Mouse (Mus musculus): ENCODE data around the gene Syne1. TPM values are rescaled to one million over a fixed set of nuclear protein-coding genes. Genes with fewer than 3 reads are reported as not detected.
A peak's percentile ranks its signal among the peaks of the same experiment; 100 is the strongest.

The Syne1 gene
- polyA plus RNA-seq, 1 experiment from 2014 or later: 6.2 TPM

DNA sequence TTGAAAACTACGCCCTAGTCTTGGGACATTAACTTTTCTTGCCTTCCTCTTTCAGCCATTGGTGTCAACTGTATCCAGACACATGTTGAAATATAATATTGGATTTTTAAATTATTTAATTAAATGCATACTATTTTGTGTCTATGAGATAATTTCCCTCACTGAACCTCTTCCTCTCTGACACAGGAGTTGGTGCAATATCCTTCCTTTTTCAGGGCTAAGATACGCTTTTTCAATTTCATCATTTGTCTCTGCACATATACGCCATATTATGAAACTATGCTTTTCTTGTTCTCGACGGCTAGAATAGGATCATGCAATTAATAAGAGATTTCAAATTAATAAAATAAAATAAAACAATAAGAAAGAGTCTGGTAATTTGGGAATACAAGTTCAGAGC, 4.9 kb downstream of the Syne1 start:
- ATAC-seq (no peak), DNase-seq (ENCODE audit: low spot score) (no peak)
- no peaks in the 10 kb centered on the region for H3K9me3 ChIP-seq (ENCODE audit: low read length)
- no peak overlapping the region for H3K4me2 ChIP-seq (replicated peaks; ENCODE audit: low read depth, low read length)
- no peaks in the 10 kb centered on the region for H3K27me3 ChIP-seq (replicated peaks; ENCODE audit: insufficient read depth, low read length)
- TF ChIP-seq CTCF (IDR thresholded peaks at IDR 0.05) (no peak), EP300 (IDR thresholded peaks at IDR 0.05) (no peak)
- no peak overlapping the region for H3K27ac ChIP-seq (ENCODE audit: low read length)
- no peak overlapping the region for H3K9ac ChIP-seq (replicated peaks; ENCODE audit: low read depth)
- H3K4me3 ChIP-seq (ENCODE audit: low read depth, low read length): no peak overlapping the region
- WGBS: 84% methylated on average over 5 of the region's 5 CpGs
- no peaks in the 10 kb centered on the region; the same call in 1 of the 2 replicates for H3K4me1 ChIP-seq (ENCODE audit: insufficient read depth, low read depth, low read length)
- H3K36me3 ChIP-seq (ENCODE audit: insufficient read depth, low read length): no peaks in the 10 kb centered on the region

DNA sequence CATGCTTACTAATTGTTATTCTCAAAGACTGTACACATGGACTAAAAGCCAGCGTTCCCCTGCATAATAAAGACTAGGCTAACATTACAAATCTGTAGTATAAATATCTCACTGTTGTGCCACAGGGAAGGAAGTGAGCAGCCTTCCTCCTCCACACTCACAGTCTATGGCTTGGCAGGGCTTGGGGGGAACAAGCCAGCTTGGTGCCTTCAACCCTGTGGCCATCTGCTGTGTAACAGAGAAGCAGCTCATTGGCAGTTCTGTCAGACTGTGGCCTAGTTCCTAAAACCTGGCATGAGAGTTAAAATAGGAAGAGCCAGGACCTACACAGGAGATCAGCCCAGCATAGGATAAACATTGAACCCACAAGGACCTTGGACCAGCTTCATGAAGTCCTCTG, 23.0 kb downstream of the Syne1 start:
- WGBS: 57% methylated on average over 1 of the region's 1 CpGs
- Histone ChIP-seq H3K36me3 (ENCODE audit: insufficient read depth, low read length) (no peaks in the 10 kb centered on the region), H3K9me3 (ENCODE audit: low read length) (no peaks in the 10 kb centered on the region), H3K4me1 (ENCODE audit: insufficient read depth, low read depth, low read length) (no peaks in the 10 kb centered on the region), H3K27me3 (replicated peaks; ENCODE audit: insufficient read depth, low read length) (no peaks in the 10 kb centered on the region), H3K4me2 (replicated peaks; ENCODE audit: low read depth, low read length) (no peak overlapping the region), H3K4me3 (ENCODE audit: low read depth, low read length) (no peak overlapping the region), H3K9ac (replicated peaks; ENCODE audit: low read depth) (no peak overlapping the region), H3K27ac (ENCODE audit: low read length) (no peak overlapping the region)
- TF ChIP-seq CTCF (IDR thresholded peaks at IDR 0.05) (no peak), EP300 (IDR thresholded peaks at IDR 0.05) (no peak)
- DNase-seq (ENCODE audit: low spot score) (no peak), ATAC-seq (no peak)

DNA sequence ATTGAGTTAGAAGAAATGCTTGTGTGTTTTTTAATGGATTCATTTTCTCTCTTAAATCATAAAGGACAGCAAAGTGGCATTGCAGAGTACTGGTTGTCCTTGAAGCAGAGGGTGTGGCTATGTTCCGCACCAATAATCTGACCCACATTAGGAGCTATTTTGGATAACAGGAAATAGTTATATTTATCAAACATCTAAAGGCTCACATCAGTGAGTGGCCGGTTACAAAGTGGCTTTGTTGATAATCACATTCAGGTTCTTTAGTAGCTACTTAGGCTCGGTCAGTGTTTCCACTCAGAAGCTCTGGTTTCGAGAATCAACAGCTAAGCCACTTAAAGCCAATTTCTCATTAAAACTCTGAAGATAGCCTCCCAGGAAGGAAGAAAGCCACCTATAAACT, 23.6 kb downstream of the Syne1 start:
- ATAC-seq: no peak
- no peak overlapping the region for H3K4me3 ChIP-seq (ENCODE audit: low read depth, low read length)

DNA sequence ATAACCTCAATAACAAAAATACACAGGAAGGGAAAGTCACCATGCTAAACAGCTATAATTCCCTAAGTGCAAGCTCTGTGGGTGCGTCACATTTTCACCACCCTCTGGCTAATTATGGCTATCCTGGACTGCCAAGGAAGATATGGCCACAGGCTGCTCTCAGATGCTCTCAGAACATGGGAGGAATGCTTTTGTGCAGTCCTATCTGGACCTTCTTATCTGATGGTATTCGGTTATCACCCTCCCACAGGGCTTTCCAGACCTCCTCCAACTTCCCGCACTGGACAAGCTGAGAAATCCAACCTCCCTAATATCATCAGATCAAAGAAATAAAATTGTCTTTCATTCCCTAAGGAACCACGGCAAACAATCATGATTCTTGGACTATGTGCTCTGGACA, 28.4 kb downstream of the Syne1 start:
- ATAC-seq: no peak
- TF ChIP-seq EP300 (IDR thresholded peaks at IDR 0.05) (no peak), CTCF (IDR thresholded peaks at IDR 0.05) (no peak)

More for the DNA sequence above, 23.6 kb downstream of the Syne1 start:
- Histone ChIP-seq H3K27me3 (replicated peaks; ENCODE audit: insufficient read depth, low read length) (no peaks in the 10 kb centered on the region), H3K4me2 (replicated peaks; ENCODE audit: low read depth, low read length) (no peak overlapping the region), H3K9me3 (ENCODE audit: low read length) (no peaks in the 10 kb centered on the region), H3K4me1 (ENCODE audit: insufficient read depth, low read depth, low read length) (no peaks in the 10 kb centered on the region), H3K9ac (replicated peaks; ENCODE audit: low read depth) (no peak overlapping the region), H3K36me3 (ENCODE audit: insufficient read depth, low read length) (no peaks in the 10 kb centered on the region), H3K27ac (ENCODE audit: low read length) (no peak overlapping the region)
- DNase-seq (ENCODE audit: low spot score): no peak
- WGBS: 51% methylated on average over 4 of the region's 4 CpGs
- TF ChIP-seq CTCF (IDR thresholded peaks at IDR 0.05) (no peak), EP300 (IDR thresholded peaks at IDR 0.05) (no peak)

DNA sequence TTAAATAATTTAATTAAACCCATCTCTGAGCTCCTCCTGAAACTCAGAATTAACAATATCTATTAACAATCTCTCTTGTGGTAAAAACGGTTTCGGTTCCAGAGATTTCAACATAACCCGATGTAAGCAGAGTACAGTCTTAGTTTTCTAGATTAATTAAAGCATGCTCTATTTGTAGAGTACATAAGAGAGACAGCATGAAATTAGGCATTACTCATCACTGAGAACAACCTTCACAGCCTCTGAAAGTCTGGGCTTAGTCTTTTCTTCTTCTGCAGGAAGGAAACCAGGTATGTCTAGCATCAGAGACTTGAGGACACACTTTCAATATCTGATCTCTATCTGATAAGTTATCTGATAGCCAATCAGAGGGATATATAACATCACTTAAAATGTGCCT, 29.0 kb downstream of the Syne1 start:
- WGBS: 84% methylated on average over 3 of the region's 3 CpGs
- no peaks in the 10 kb centered on the region for H3K9me3 ChIP-seq (ENCODE audit: low read length)
- no peak for DNase-seq (ENCODE audit: low spot score)

More for the DNA sequence above, 28.4 kb downstream of the Syne1 start:
- H3K4me2 ChIP-seq (replicated peaks; ENCODE audit: low read depth, low read length): no peak overlapping the region
- no peaks in the 10 kb centered on the region for H3K36me3 ChIP-seq (ENCODE audit: insufficient read depth, low read length)
- H3K4me3 ChIP-seq (ENCODE audit: low read depth, low read length): no peak overlapping the region
- H3K9me3 ChIP-seq (ENCODE audit: low read length): no peaks in the 10 kb centered on the region
- no peak overlapping the region for H3K9ac ChIP-seq (replicated peaks; ENCODE audit: low read depth)
- no peaks in the 10 kb centered on the region for H3K27me3 ChIP-seq (replicated peaks; ENCODE audit: insufficient read depth, low read length)
- H3K4me1 ChIP-seq (ENCODE audit: insufficient read depth, low read depth, low read length): no peaks in the 10 kb centered on the region
- whole genome bisulfite sequencing: 74% methylated on average over 4 of the region's 4 CpGs
- no peak overlapping the region for H3K27ac ChIP-seq (ENCODE audit: low read length)
- DNase-seq (ENCODE audit: low spot score): no peak

DNA sequence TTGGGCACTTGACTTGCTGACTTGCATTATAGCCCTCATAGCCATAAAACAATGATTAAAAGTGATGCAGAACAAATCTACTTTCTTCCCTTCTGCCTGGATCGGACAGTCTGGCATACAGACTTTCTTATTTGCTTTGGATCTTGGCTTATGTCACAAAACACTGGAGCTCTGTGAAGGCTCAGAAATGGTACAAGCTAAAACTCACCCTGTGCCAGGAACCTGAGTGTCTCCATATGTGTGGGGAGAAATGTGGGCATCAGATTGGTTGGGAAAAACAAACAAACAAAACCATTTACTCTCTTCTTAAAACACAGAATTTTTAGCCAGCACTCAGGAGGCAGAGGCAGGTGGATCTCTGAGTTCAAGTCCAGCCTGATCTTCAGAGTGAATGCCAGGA, 30.6 kb downstream of the Syne1 start:
- ATAC-seq: no peak
- 67% methylated on average over 1 of the region's 1 CpGs for WGBS

More for the DNA sequence above, 29.0 kb downstream of the Syne1 start:
- TF ChIP-seq EP300 (IDR thresholded peaks at IDR 0.05) (no peak), CTCF (IDR thresholded peaks at IDR 0.05) (no peak)
- Histone ChIP-seq H3K27me3 (replicated peaks; ENCODE audit: insufficient read depth, low read length) (no peaks in the 10 kb centered on the region), H3K4me2 (replicated peaks; ENCODE audit: low read depth, low read length) (no peak overlapping the region), H3K36me3 (ENCODE audit: insufficient read depth, low read length) (no peaks in the 10 kb centered on the region), H3K9ac (replicated peaks; ENCODE audit: low read depth) (no peak overlapping the region), H3K4me3 (ENCODE audit: low read depth, low read length) (no peak overlapping the region), H3K4me1 (ENCODE audit: insufficient read depth, low read depth, low read length) (no peaks in the 10 kb centered on the region), H3K27ac (ENCODE audit: low read length) (no peak overlapping the region)
- ATAC-seq: no peak

DNA sequence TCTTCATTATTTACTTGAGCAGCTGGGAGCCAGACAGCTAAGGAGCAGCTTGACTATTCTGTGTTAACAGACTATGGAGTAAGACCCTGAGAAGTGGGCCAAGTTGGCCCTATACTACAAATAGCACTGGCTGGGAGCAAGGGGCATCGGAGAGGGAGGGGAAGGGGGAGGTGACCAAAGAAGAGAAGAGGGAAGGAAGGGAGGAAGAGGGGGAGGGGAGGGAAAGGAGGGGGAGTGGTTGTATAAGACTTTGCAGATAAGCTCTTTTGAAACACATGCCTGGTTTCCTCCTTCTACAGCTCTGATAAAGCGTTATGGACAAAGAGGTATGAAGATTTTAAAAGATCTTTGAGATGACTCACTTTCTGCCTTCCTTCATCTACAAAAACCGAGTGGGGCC, 36.0 kb downstream of the Syne1 start:
- Histone ChIP-seq H3K27me3 (replicated peaks; ENCODE audit: insufficient read depth, low read length) (no peaks in the 10 kb centered on the region), H3K9ac (replicated peaks; ENCODE audit: low read depth) (no peak overlapping the region), H3K36me3 (ENCODE audit: insufficient read depth, low read length) (no peaks in the 10 kb centered on the region), H3K9me3 (ENCODE audit: low read length) (no peaks in the 10 kb centered on the region), H3K27ac (ENCODE audit: low read length) (no peak overlapping the region), H3K4me3 (ENCODE audit: low read depth, low read length) (no peak overlapping the region), H3K4me2 (replicated peaks; ENCODE audit: low read depth, low read length) (no peak overlapping the region), H3K4me1 (ENCODE audit: insufficient read depth, low read depth, low read length) (no peaks in the 10 kb centered on the region)
- ATAC-seq (peak; percentile 33), DNase-seq (ENCODE audit: low spot score) (peak; percentile 22)
- TF ChIP-seq EP300 (IDR thresholded peaks at IDR 0.05) (no peak), CTCF (IDR thresholded peaks at IDR 0.05) (no peak)
- WGBS: 7% methylated on average over 3 of the region's 3 CpGs

More for the DNA sequence above, 30.6 kb downstream of the Syne1 start:
- no peak overlapping the region for H3K4me3 ChIP-seq (ENCODE audit: low read depth, low read length)
- no peaks in the 10 kb centered on the region for H3K27me3 ChIP-seq (replicated peaks; ENCODE audit: insufficient read depth, low read length)
- H3K9ac ChIP-seq (replicated peaks; ENCODE audit: low read depth): no peak overlapping the region
- no peaks in the 10 kb centered on the region for H3K9me3 ChIP-seq (ENCODE audit: low read length)
- H3K27ac ChIP-seq (ENCODE audit: low read length): no peak overlapping the region
- DNase-seq (ENCODE audit: low spot score): no peak
- TF ChIP-seq EP300 (IDR thresholded peaks at IDR 0.05): no peak
- no peak for TF ChIP-seq CTCF (IDR thresholded peaks at IDR 0.05)
- H3K4me1 ChIP-seq (ENCODE audit: insufficient read depth, low read depth, low read length): no peaks in the 10 kb centered on the region
- H3K36me3 ChIP-seq (ENCODE audit: insufficient read depth, low read length): no peaks in the 10 kb centered on the region
- no peak overlapping the region for H3K4me2 ChIP-seq (replicated peaks; ENCODE audit: low read depth, low read length)
